Mouse (Mus musculus): Measurements from ENCODE around the gene Ankrd34a. TPM values are rescaled to one million over a fixed set of nuclear protein-coding genes. Genes with fewer than 3 reads are reported as not detected.

Gene Ankrd34a
- total RNA-seq, 2 experiments from 2014 or later = 0.59 to 1.5 TPM

- no peak for DNase-seq (ENCODE audit: low spot score in 2 of 2)
Measured at GRCm38 (mm10) chr3:96578561-96579238, 17.7 kb upstream of the Ankrd34a start.

- no peak for DNase-seq (ENCODE audit: low spot score in 2 of 2)
Measured at GRCm38 (mm10) chr3:96579239-96579750, 17.1 kb upstream of the Ankrd34a start.

GRCm38 (mm10) chr3:96579885-96580454, 16.5 kb upstream of the Ankrd34a start:
- peak; percentile 74 to 85 for DNase-seq (ENCODE audit: low spot score in 2 of 2)

- no peak for DNase-seq (ENCODE audit: low spot score in 2 of 2)
Measured at GRCm38 (mm10) chr3:96581141-96581540, 15.3 kb upstream of the Ankrd34a start.

- DNase-seq (ENCODE audit: low spot score in 2 of 2) = no peak
Measured at GRCm38 (mm10) chr3:96581771-96582515, 14.5 kb upstream of the Ankrd34a start.

GRCm38 (mm10) chr3:96583386-96583785, 13.1 kb upstream of the Ankrd34a start:
- no peak for DNase-seq (ENCODE audit: low spot score in 2 of 2)

- no peak for DNase-seq (ENCODE audit: low spot score in 2 of 2)
Measured at GRCm38 (mm10) chr3:96590657-96591056, 5.8 kb upstream of the Ankrd34a start.

GRCm38 (mm10) chr3:96593374-96593773, 3.1 kb upstream of the Ankrd34a start:
- no peak for DNase-seq (ENCODE audit: low spot score in 2 of 2)

- peak; percentile 81 to 91 for DNase-seq (ENCODE audit: low spot score in 2 of 2)
Measured at GRCm38 (mm10) chr3:96593790-96594560, 2.5 kb upstream of the Ankrd34a start, which contains the start of gene Polr3gl. Polr3gl (minus strand) TSS chr3:96594181.

- no peak for DNase-seq (ENCODE audit: low spot score in 2 of 2)
Measured at GRCm38 (mm10) chr3:96594851-96595250, 1.6 kb upstream of the Ankrd34a start.

GRCm38 (mm10) chr3:96595661-96596060, 775 bp upstream of the Ankrd34a start:
- no peak for DNase-seq (ENCODE audit: low spot score in 2 of 2)

GRCm38 (mm10) chr3:96596855-96597254, 419 bp downstream of the Ankrd34a start:
- no peak for DNase-seq (ENCODE audit: low spot score in 2 of 2)

- DNase-seq (ENCODE audit: low spot score in 2 of 2) = no peak
Measured at GRCm38 (mm10) chr3:96597435-96597891, 1.0 kb downstream of the Ankrd34a start.

GRCm38 (mm10) chr3:96598156-96599068, 2.0 kb downstream of the Ankrd34a start:
- peak in 1 of 2 experiments; percentile 40 for DNase-seq (ENCODE audit: low spot score in 2 of 2)

GRCm38 (mm10) chr3:96599069-96599393, 2.6 kb downstream of the Ankrd34a start:
- DNase-seq (ENCODE audit: low spot score in 2 of 2) = no peak

- no peak for DNase-seq (ENCODE audit: low spot score in 2 of 2)
Measured at GRCm38 (mm10) chr3:96599411-96599810, 3.0 kb downstream of the Ankrd34a start.

GRCm38 (mm10) chr3:96600639-96601250, 4.3 kb downstream of the Ankrd34a start, which contains the start of gene Lix1l:
Lix1l (plus strand) TSS chr3:96601149.
- DNase-seq (ENCODE audit: low spot score in 2 of 2) = peak; percentile 66 to 84

- peak in 1 of 2 experiments; percentile 50 for DNase-seq (ENCODE audit: low spot score in 2 of 2)
Measured at GRCm38 (mm10) chr3:96601251-96601787, 4.9 kb downstream of the Ankrd34a start.

Data from adrenal gland, postnatal 4 days (tissue).